Mouse (Mus musculus) midbrain, embryonic 10.5 days (tissue): Measurements from ENCODE around the gene Cog4. TPM values are rescaled to one million over a fixed set of nuclear protein-coding genes. Genes with fewer than 3 reads are reported as not detected.
A peak's percentile ranks its signal among the peaks of the same experiment; 100 is the strongest.
"Not testable (repeated sequence)": the region's sequence is repeated elsewhere in the genome, so short reads cannot be mapped to it uniquely, and the experiment has no call there.

ENCODE experiments used
- DNase-seq: peaks from one replicate; pipeline ENCODE4 v3.0.0-alpha.2; 2017; ENCODE audit warnings: low spot score
- H3K27ac ChIP-seq: fragments of 300-500 bp; sonication (generic); replicated peaks from 2 replicates; pipeline ENCODE4 v1.5.1; 2016; ENCODE audit warnings: mild to moderate bottlenecking
- H3K27me3 ChIP-seq: fragments of 300-500 bp; sonication (generic); 2 replicates; pipeline ENCODE4 v1.6.1; 2016; ENCODE audit warnings: low read depth, mild to moderate bottlenecking; ENCODE audit not compliant: poor library complexity, severe bottlenecking
- H3K36me3 ChIP-seq: fragments of 300-500 bp; sonication (generic); 2 replicates; pipeline ENCODE4 v1.6.1; 2016; ENCODE audit warnings: mild to moderate bottlenecking, moderate library complexity
- H3K4me1 ChIP-seq: fragments of 300-500 bp; sonication (generic); 2 replicates; pipeline ENCODE4 v1.6.1; 2016
- H3K4me3 ChIP-seq: fragments of 300-500 bp; sonication (generic); 2 replicates; pipeline ENCODE4 v1.5.1; 2016; ENCODE audit warnings: mild to moderate bottlenecking, moderate library complexity
- H3K9me3 ChIP-seq: fragments of 300-500 bp; sonication (generic); replicated peaks from 2 replicates; pipeline ENCODE4 v1.6.1; 2016; ENCODE audit warnings: mild to moderate bottlenecking
- WGBS: fragments of 180-500 bp; shearing (Covaris S2); methylation state at CpG from one replicate; pipeline ENCODE4 v1.1.7; 2016; 5-methylcytosine and 5-hydroxymethylcytosine counted together
- polyA plus RNA-seq: library from polyadenylated mRNA; unstranded; fragments of >200 nt; fragmentation: Nextera tagmentation; extraction: Ambion mirVana; gene quantifications from 2 replicates; pipeline ENCODE4 v1.2.1, GENCODE M21; 2016

Gene Cog4
- polyA plus RNA-seq, 1 experiment from 2014 or later: 78.2 TPM

DNA sequence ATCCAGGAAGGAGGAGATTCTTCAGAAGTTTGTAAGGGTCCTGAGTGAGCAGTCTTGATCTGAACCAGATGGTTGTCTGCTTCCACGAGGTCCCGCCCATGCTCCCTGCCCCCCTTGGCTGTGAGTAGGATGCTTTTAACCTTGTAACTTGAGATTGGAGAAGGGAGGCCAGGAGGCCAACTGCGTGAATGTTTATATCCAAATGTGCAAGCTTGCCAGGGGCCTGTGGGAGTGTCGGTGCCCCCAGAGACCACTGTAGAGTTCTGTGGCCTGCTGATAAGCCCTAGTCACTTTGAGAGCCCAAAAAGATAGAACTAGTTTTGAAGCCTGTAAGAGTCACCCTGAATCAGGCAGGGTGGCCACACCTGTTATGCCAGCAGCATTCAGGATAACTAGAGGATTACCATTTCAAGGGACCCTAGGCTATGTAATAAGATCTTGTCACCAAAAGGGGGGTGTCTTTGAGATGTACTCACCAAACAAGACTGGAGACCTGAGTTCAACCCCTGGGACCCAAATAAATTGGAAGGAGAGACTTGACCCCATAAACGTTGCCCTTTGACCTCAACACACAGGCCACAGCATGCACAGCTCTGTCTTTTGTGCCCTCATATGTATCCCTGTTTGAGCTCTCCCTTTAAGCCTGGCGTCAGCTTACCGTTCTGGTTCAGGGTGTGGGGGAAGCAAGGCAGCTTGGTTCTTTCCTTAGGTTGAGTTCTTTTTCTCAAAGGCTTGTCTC is 75.3 kb downstream of the Cog4 start:
- 36% methylated on average over 7 of the region's 7 CpGs for WGBS
- no peaks in the 10 kb centered on the region for H3K27me3 ChIP-seq
- peaks cover 30% of the 10 kb centered on the region for H3K4me1 ChIP-seq
- H3K4me3 ChIP-seq: peak overlapping the region; percentile 88
- DNase-seq: peak; percentile 28
- no peaks in the 10 kb centered on the region for H3K9me3 ChIP-seq
- peak overlapping the region; percentile 97 for H3K27ac ChIP-seq
- H3K36me3 ChIP-seq: peaks cover 18% of the 10 kb centered on the region; the same call in 1 of the 2 replicates

DNA sequence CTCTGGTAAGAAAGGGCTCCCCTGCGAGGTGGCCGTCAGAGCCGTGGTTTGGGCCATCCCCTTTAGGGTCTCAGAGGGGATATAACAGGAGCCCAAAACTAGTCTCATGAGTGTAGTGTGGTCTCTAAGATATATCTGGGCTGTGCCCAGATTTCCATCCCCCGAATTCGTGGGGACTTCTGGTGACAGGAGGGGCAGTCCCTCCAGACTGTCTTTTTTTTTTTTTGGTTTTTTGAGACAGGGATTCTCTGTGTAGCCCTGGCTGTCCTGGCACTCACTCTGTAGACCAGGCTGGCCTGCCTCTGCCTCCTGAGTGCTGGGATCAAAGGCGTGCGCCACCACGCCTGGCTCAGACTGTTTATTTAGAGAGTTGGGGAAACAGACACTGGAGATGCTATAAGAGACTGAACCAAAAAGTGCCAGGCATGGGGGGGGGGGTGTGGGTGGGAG is 79.3 kb downstream of the Cog4 start:
- Histone ChIP-seq H3K4me1 (peaks cover 25% of the 10 kb centered on the region), H3K36me3 (peaks cover 33% of the 10 kb centered on the region), H3K4me3 (no peak overlapping the region), H3K27me3 (no peaks in the 10 kb centered on the region), H3K27ac (no peak overlapping the region), H3K9me3 (no peaks in the 10 kb centered on the region)
- DNase-seq: no peak
- 71% methylated on average over 8 of the region's 8 CpGs for WGBS

DNA sequence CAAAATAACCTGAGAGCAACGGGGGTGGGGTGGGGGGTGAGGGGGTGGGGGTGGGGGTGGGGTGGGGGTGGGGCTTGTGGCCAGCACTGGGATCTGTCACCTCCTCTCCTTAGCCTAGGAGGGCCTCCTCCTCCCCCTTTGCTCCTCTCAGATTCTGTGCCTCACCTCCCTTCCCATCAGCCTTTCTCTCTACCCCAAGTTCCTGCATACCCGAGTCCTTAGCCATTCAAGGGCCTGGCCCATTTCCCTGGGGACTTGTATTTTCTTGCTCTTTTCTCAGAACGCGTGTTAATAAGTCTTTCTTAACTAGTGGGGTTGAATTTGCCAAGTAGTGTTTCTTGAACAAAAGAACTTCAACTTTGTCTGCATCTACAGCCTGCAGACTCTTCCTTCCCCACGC is 80.3 kb downstream of the Cog4 start:
- WGBS: 70% methylated on average over 5 of the region's 5 CpGs
- Histone ChIP-seq H3K36me3 (peaks cover 42% of the 10 kb centered on the region), H3K27ac (no peak overlapping the region), H3K4me1 (peaks cover 16% of the 10 kb centered on the region), H3K9me3 (no peaks in the 10 kb centered on the region), H3K4me3 (no peak overlapping the region), H3K27me3 (no peaks in the 10 kb centered on the region)
- DNase-seq: no peak

DNA sequence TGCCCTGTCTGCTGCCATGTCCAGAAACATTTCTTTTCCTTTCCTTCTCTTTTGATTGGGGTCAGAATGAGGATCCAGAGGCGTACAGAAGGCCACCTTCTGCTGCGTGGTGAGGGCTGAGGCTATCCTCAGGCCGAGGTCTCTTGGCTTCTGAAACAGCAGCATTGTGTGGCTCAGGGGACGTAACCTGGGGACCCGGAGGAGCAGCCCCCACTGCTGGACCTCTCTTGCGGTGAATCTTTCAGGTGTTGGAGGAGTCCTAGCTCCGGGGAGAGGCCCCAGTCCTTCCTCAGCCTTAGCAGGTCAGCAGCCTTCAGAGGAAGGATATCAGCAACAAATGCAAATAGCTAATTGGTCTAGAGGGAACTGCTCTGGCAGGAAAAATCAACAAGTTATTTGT is 82.0 kb downstream of the Cog4 start:
- WGBS: 83% methylated on average over 7 of the region's 7 CpGs
- no peaks in the 10 kb centered on the region for H3K9me3 ChIP-seq
- peaks cover 10% of the 10 kb centered on the region for H3K4me1 ChIP-seq
- no peaks in the 10 kb centered on the region for H3K27me3 ChIP-seq
- no peak overlapping the region for H3K4me3 ChIP-seq
- peaks cover 31% of the 10 kb centered on the region for H3K36me3 ChIP-seq
- no peak for DNase-seq
- no peak overlapping the region for H3K27ac ChIP-seq

DNA sequence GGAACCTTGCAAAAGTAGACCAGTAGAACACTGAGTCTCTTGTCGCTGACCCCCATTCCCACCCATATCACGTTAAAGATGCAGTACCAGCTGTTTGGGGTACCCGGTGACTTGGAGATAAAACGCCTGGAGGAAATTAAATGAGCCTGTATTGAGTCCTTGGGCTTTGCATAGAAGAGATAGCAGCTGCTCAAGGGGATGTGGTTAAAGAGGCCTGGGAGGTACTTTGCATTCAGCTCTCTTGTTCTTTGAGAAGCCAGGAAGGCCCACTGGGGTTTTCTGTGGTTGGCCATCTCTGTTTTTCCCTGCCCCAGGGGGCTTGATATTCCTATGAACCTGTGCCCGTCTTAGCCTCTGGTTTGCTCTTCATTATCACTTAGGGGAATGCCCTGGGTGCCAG is 82.7 kb downstream of the Cog4 start:
- no peak for DNase-seq
- H3K4me3 ChIP-seq: no peak overlapping the region
- peaks cover 31% of the 10 kb centered on the region for H3K36me3 ChIP-seq
- H3K4me1 ChIP-seq: peaks cover 10% of the 10 kb centered on the region
- 72% methylated on average over 5 of the region's 5 CpGs for WGBS
- no peaks in the 10 kb centered on the region for H3K9me3 ChIP-seq
- H3K27me3 ChIP-seq: no peaks in the 10 kb centered on the region
- H3K27ac ChIP-seq: no peak overlapping the region

DNA sequence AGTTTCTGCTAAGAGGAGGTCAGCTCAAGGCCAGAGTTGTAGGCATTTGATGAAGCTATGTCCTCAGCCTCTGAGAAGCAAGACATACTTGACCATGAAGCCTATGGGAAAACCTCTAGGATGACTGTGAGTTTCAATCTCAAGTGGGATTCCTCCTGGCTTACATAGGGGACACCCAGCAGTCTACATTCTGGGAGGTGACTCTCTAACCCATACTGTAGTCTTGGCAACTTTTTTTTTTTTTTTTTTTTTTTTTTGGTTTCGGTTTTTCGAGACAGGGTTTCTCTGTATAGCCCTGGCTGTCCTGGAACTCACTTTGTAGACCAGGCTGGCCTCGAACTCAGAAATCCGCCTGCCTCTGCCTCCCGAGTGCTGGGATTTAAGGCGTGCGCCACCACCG is 83.3 kb downstream of the Cog4 start:
- H3K9me3 ChIP-seq, DNase-seq, H3K27ac ChIP-seq, H3K4me3 ChIP-seq, H3K27me3 ChIP-seq: not testable (repeated sequence)
- Histone ChIP-seq H3K36me3 (peaks cover 27% of the 10 kb centered on the region), H3K4me1 (peaks cover 10% of the 10 kb centered on the region)
- WGBS: 98% methylated on average over 8 of the region's 8 CpGs

DNA sequence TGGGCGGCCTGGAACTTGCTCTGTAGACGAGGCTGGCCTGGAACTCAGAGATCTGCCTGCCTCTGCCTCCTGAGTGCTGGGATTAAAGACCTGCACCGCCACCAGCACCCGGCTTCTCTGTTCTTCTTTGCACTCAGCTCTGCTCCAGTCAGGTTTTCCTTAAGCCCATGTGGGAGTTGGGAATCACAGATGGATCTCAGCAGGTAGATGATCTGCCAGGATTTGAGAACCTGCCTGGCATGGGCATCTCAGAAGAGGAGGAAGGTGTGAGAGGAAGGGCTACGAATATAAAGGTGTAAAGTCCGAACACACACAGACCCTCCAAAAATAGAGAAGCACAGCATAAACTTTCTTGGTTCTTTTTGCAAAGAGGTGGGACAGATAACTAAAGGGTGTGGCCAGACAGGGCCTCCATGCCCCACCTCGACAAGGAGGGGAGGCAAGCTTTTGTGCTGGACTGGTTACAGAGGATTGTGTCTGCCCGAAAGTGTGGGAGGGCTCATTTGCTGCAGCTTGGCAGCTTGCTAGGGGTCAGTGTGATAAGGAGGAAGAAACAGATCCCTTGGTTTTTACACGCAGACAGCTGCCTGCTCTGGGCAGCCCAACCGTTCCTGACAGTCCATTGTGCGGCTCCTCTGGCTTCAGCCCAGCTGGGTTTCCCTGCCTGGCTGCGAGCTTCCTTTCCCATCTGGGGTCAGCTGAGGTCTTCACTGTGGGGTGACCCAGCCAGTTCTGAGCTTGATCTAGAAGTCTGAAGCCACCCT is 85.0 kb downstream of the Cog4 start:
- no peak for DNase-seq
- H3K27ac ChIP-seq: 0 out of 2 replicates have a peak overlapping the region, but pooled peaks have one; percentile 13
- peaks cover 10% of the 10 kb centered on the region for H3K4me1 ChIP-seq
- H3K36me3 ChIP-seq: peaks cover 24% of the 10 kb centered on the region
- WGBS: 80% methylated on average over 12 of the region's 12 CpGs
- H3K9me3 ChIP-seq: no peaks in the 10 kb centered on the region
- peak overlapping the region; percentile 23; the same call in 1 of the 2 replicates for H3K4me3 ChIP-seq
- no peaks in the 10 kb centered on the region for H3K27me3 ChIP-seq

Other genes with a start within 250 kb of the Cog4 start
- gene Vac14, start 228.0 kb upstream of the Cog4 start, polyA plus RNA-seq: 27.7 and 28.1 TPM in 2 replicates
- gene Mtss1l, start 125.1 kb upstream of the Cog4 start, polyA plus RNA-seq: 4.9 and 5.0 TPM in 2 replicates
- gene Il34, start 40.7 kb upstream of the Cog4 start, polyA plus RNA-seq: 0.20 and 0.51 TPM in 2 replicates
- 222 and 225 TPM in 2 replicates for gene Sf3b3, start 187 bp downstream of the Cog4 start, polyA plus RNA-seq
- 12.2 and 12.7 TPM in 2 replicates for gene Fuk, start 55.9 kb downstream of the Cog4 start, polyA plus RNA-seq
- 24.3 and 25.4 TPM in 2 replicates for gene St3gal2, start 73.3 kb downstream of the Cog4 start, polyA plus RNA-seq
- 24.2 and 25.1 TPM in 2 replicates for gene Ddx19a, start 151.2 kb downstream of the Cog4 start, polyA plus RNA-seq
- 11.4 and 11.6 TPM in 2 replicates for gene Ddx19b, start 185.2 kb downstream of the Cog4 start, polyA plus RNA-seq
- gene Aars, start 186.5 kb downstream of the Cog4 start, polyA plus RNA-seq: 75.6 and 79.8 TPM in 2 replicates
- 6.1 and 14.4 TPM in 2 replicates for gene Exosc6, start 209.7 kb downstream of the Cog4 start, polyA plus RNA-seq
- 1.1 and 2.0 TPM in 2 replicates for gene Clec18a, start 245.8 kb downstream of the Cog4 start, polyA plus RNA-seq
- 11.9 and 13.2 TPM in 2 replicates for gene Pdpr, start 248.0 kb downstream of the Cog4 start, polyA plus RNA-seq